Mouse (Mus musculus): Measurements from ENCODE around the gene Gins3. TPM values are rescaled to one million over a fixed set of nuclear protein-coding genes. Genes with fewer than 3 reads are reported as not detected.

The Gins3 gene
- polyA plus RNA-seq, 1 experiment, result 7.4 TPM

DNA sequence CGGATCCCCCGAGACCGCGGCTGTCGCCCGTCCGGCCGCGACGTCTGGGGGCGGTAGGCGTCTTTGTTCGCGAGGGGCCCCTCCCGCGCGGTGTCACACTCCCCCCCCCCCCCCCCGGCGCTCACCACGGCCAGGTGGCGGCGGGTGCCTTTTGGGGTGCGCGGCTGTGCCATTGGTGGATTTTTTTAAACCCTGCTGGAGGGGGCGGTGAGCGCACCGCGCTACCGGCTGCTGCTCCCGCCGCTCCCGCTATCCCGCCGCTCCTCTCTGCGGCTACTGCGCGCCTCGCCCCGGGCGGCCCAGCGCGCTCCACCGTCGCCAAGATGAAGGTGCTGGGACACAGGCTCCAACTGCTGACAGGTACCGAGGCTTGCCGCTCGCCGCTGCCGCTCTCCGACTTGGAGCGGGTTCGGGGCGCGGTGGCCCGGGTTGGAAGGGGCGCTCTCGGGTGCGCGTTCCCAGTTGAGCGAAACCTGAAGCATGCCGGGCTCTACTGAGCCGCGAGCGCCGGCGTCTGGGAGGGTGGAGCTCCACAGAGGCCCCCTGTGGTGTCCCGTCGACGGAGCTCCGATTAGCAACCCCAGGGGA lies 44.9 kb downstream of the Gins3 start:
- Histone ChIP-seq H3K4me1 (ENCODE audit: control insufficient read depth, insufficient read depth, low read length) (peaks cover 10% of the 10 kb centered on the region), H3K4me3 (ENCODE audit: insufficient read depth, low read length) (peak overlapping the region; percentile 57), H3K27ac (ENCODE audit: insufficient read depth, low read depth, low read length) (no peak overlapping the region)
- TF ChIP-seq POLR2A (IDR thresholded peaks at IDR 0.05; ENCODE audit: borderline replicate concordance, low read depth, low read length), result no peak
- TF ChIP-seq CTCF (IDR thresholded peaks at IDR 0.05; ENCODE audit: low read depth, low read length), result no peak

GRCm38 (mm10) chr8:95688073-95688672 lies 54.9 kb downstream of the Gins3 start:
- no peak for TF ChIP-seq POLR2A (IDR thresholded peaks at IDR 0.05; ENCODE audit: borderline replicate concordance, low read depth, low read length)
- no peak for TF ChIP-seq CTCF (IDR thresholded peaks at IDR 0.05; ENCODE audit: low read depth, low read length)
- no peak overlapping the region for H3K27ac ChIP-seq (ENCODE audit: insufficient read depth, low read depth, low read length)
- H3K4me1 ChIP-seq (ENCODE audit: control insufficient read depth, insufficient read depth, low read length), result 0 out of 2 replicates have a peak, but pooled peaks cover 2% of the 10 kb centered on the region
- H3K4me3 ChIP-seq (ENCODE audit: insufficient read depth, low read length), result no peak overlapping the region

- 0 out of 2 replicates have a peak, but pooled peaks cover 2% of the 10 kb centered on the region for H3K4me1 ChIP-seq (ENCODE audit: control insufficient read depth, insufficient read depth, low read length)
- H3K27ac ChIP-seq (ENCODE audit: insufficient read depth, low read depth, low read length), result no peak overlapping the region
- no peak for TF ChIP-seq POLR2A (IDR thresholded peaks at IDR 0.05; ENCODE audit: borderline replicate concordance, low read depth, low read length)
- TF ChIP-seq CTCF (IDR thresholded peaks at IDR 0.05; ENCODE audit: low read depth, low read length), result no peak
Measured at GRCm38 (mm10) chr8:95690929-95691541, 57.8 kb downstream of the Gins3 start.

DNA sequence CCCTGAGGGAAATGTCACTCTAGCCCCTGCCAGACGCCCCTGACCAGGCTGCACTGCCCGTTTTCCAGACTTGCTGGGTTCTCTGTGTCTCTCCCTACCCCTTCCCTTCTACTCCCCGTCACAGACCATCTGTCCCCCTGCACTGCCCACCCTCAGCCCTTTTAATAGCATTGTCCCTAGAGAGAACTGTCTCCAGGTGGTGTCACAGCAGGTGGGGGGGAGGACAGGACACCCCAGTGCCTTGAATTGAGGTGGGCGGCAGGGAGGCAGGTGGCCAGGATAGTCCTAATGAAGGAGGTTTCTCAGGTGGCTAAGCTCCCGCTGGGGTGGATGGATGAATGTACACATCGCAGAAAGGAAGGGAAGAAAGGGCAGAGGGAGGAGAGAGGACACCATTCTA lies 61.4 kb downstream of the Gins3 start:
- 0 out of 2 replicates have a peak, but pooled peaks cover 2% of the 10 kb centered on the region for H3K4me1 ChIP-seq (ENCODE audit: control insufficient read depth, insufficient read depth, low read length)
- no peak overlapping the region for H3K4me3 ChIP-seq (ENCODE audit: insufficient read depth, low read length)
- no peak for TF ChIP-seq CTCF (IDR thresholded peaks at IDR 0.05; ENCODE audit: low read depth, low read length)
- no peak overlapping the region for H3K27ac ChIP-seq (ENCODE audit: insufficient read depth, low read depth, low read length)

More at GRCm38 (mm10) chr8:95690929-95691541, 57.8 kb downstream of the Gins3 start:
- H3K4me3 ChIP-seq (ENCODE audit: insufficient read depth, low read length), result no peak overlapping the region

Other genes with a start within 250 kb of the Gins3 start
- gene Cfap20, start 198.6 kb upstream of the Gins3 start, polyA plus RNA-seq (2012; ENCODE audit: insufficient read depth, insufficient read length, missing spikeins), result 42.8 and 45.7 TPM in 2 replicates
- 64.5 and 66.5 TPM in 2 replicates for gene Csnk2a2, start 143.4 kb upstream of the Gins3 start, polyA plus RNA-seq (2012; ENCODE audit: insufficient read depth, insufficient read length, missing spikeins)
- gene Ccdc113, start 99.4 kb upstream of the Gins3 start, polyA plus RNA-seq (2012; ENCODE audit: insufficient read depth, insufficient read length, missing spikeins), result not detected in 2 replicates
- not detected in 2 replicates for gene Prss54, start 57.1 kb upstream of the Gins3 start, polyA plus RNA-seq (2012; ENCODE audit: insufficient read depth, insufficient read length, missing spikeins)
- gene Ndrg4, start 43.5 kb downstream of the Gins3 start, polyA plus RNA-seq (2012; ENCODE audit: insufficient read depth, insufficient read length, missing spikeins), result 0.89 and 1.0 TPM in 2 replicates
- 11.2 and 16.2 TPM in 2 replicates for gene Setd6, start 82.4 kb downstream of the Gins3 start, polyA plus RNA-seq (2012; ENCODE audit: insufficient read depth, insufficient read length, missing spikeins)
- gene Cnot1, start 174.0 kb downstream of the Gins3 start, polyA plus RNA-seq (2012; ENCODE audit: insufficient read depth, insufficient read length, missing spikeins), result 58.5 and 66.1 TPM in 2 replicates
- gene Sap18b, start 191.9 kb downstream of the Gins3 start, polyA plus RNA-seq (2012; ENCODE audit: insufficient read depth, insufficient read length, missing spikeins), result 108 and 144 TPM in 2 replicates
- gene Slc38a7, start 220.1 kb downstream of the Gins3 start, polyA plus RNA-seq (2012; ENCODE audit: insufficient read depth, insufficient read length, missing spikeins), result 27.9 and 36.4 TPM in 2 replicates